Mouse (Mus musculus): ENCODE measurements around the gene Nrip1. TPM values are rescaled to one million over a fixed set of nuclear protein-coding genes. Genes with fewer than 3 reads are reported as not detected.

Gene Nrip1
- total RNA-seq, 1 experiment: 11.8 TPM

- Histone ChIP-seq H3K4me1 (ENCODE audit: control insufficient read depth in 2 of 2, insufficient read depth in 2 of 2, low read length in 2 of 2, poor library complexity in 1 of 2) (no peaks in the 10 kb centered on the region), H3K4me3 (ENCODE audit: insufficient read depth in 1 of 2, low read depth in 1 of 2, low read length in 2 of 2, poor library complexity in 1 of 2, severe bottlenecking in 1 of 2) (no peak overlapping the region), H3K9ac (ENCODE audit: insufficient read depth, low read depth, low read length, poor library complexity, severe bottlenecking) (no peak overlapping the region), H3K36me3 (ENCODE audit: control insufficient read depth, insufficient read depth, low read length, poor library complexity, severe bottlenecking) (no peaks in the 10 kb centered on the region), H3K9me3 (ENCODE audit: control insufficient read depth, insufficient read depth, low read depth, low read length) (no peaks in the 10 kb centered on the region), H3K27ac (ENCODE audit: insufficient read depth, low read depth, low read length, poor library complexity, severe bottlenecking) (no peak overlapping the region)
- DNase-seq (ENCODE audit: low read depth, low spot score): no peak
- in situ Hi-C loops (cut with MboI; ENCODE audit: low sequenced_read_pairs in 2 of 2, unreplicated experiment in 2 of 2): no loop called here
- TF ChIP-seq HCFC1 (IDR thresholded peaks at IDR 0.05; ENCODE audit: borderline replicate concordance, insufficient read depth, low read length) (no peak), MAFK (IDR thresholded peaks at IDR 0.05; ENCODE audit: insufficient read depth, low read depth, low read length) (no peak), ZNF384 (IDR thresholded peaks at IDR 0.05; ENCODE audit: low read depth, low read length) (no peak), CHD2 (IDR thresholded peaks at IDR 0.05; ENCODE audit: low read depth, low read length) (no peak), ZC3H11A (IDR thresholded peaks at IDR 0.05; ENCODE audit: borderline replicate concordance, low read depth, low read length) (no peak)
These were observed 130.8 kb downstream of the Nrip1 start for GRCm38 (mm10) chr16:76242850-76243249.

DNA sequence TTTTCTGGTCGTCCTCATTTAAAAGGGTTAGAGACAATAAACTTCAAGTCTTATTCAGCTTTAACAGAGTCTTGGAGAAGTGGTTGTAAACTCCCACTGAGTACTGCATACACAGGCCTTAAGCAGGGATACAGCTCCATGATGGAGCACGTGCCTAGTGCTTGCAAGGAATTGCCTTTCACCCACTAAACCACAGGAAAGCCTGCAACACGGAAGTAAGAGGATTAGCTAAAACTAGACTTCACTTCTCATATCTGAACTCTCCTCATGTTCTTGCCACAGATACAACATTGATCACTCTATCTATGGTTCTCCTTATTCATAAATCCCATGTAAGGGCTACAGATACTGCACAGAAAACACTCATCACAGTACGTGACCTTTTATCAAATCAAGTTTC, 132.4 kb downstream of the Nrip1 start:
- Histone ChIP-seq H3K9ac (ENCODE audit: insufficient read depth, low read depth, low read length, poor library complexity, severe bottlenecking) (no peak overlapping the region), H3K36me3 (ENCODE audit: control insufficient read depth, insufficient read depth, low read length, poor library complexity, severe bottlenecking) (no peaks in the 10 kb centered on the region), H3K4me3 (ENCODE audit: insufficient read depth in 1 of 2, low read depth in 1 of 2, low read length in 2 of 2, poor library complexity in 1 of 2, severe bottlenecking in 1 of 2) (no peak overlapping the region), H3K27ac (ENCODE audit: insufficient read depth, low read depth, low read length, poor library complexity, severe bottlenecking) (no peak overlapping the region), H3K4me1 (ENCODE audit: control insufficient read depth in 2 of 2, insufficient read depth in 2 of 2, low read length in 2 of 2, poor library complexity in 1 of 2) (no peaks in the 10 kb centered on the region), H3K9me3 (ENCODE audit: control insufficient read depth, insufficient read depth, low read depth, low read length) (no peaks in the 10 kb centered on the region)
- in situ Hi-C loops (cut with MboI; ENCODE audit: low sequenced_read_pairs in 2 of 2, unreplicated experiment in 2 of 2): no loop called here
- DNase-seq (ENCODE audit: low read depth, low spot score): no peak
- TF ChIP-seq MAFK (IDR thresholded peaks at IDR 0.05; ENCODE audit: insufficient read depth, low read depth, low read length) (no peak), ZNF384 (IDR thresholded peaks at IDR 0.05; ENCODE audit: low read depth, low read length) (no peak)

GRCm38 (mm10) chr16:76239353-76239752, 134.3 kb downstream of the Nrip1 start:
- DNase-seq (ENCODE audit: low read depth, low spot score): no peak
- H3K9ac ChIP-seq (ENCODE audit: insufficient read depth, low read depth, low read length, poor library complexity, severe bottlenecking): no peak overlapping the region
- in situ Hi-C loops (cut with MboI; ENCODE audit: low sequenced_read_pairs in 2 of 2, unreplicated experiment in 2 of 2): no loop called here

DNA sequence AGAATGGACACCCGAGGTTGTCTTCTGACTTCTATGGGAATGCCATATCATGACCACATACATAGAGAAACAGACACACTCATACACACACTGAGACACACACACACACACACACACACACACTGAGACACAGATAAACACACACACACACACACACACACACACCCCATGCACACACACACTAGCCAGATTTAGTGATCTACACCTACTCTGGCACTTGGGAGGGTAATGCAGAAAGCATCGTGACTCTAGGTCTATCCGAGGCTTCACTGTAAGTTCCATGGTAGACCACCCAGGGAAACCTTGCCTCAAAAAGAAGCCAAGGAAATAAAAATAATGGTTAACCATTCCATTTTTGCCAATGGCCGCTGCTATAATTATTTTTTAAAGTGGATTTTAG, 134.8 kb downstream of the Nrip1 start:
- TF ChIP-seq ZC3H11A (IDR thresholded peaks at IDR 0.05; ENCODE audit: borderline replicate concordance, low read depth, low read length): no peak
- no peak for TF ChIP-seq ZNF384 (IDR thresholded peaks at IDR 0.05; ENCODE audit: low read depth, low read length)
- TF ChIP-seq MAFK (IDR thresholded peaks at IDR 0.05; ENCODE audit: insufficient read depth, low read depth, low read length): no peak
- TF ChIP-seq CHD2 (IDR thresholded peaks at IDR 0.05; ENCODE audit: low read depth, low read length): no peak
- no peak for TF ChIP-seq HCFC1 (IDR thresholded peaks at IDR 0.05; ENCODE audit: borderline replicate concordance, insufficient read depth, low read length)
- Histone ChIP-seq H3K27ac (ENCODE audit: insufficient read depth, low read depth, low read length, poor library complexity, severe bottlenecking) (no peak overlapping the region), H3K36me3 (ENCODE audit: control insufficient read depth, insufficient read depth, low read length, poor library complexity, severe bottlenecking) (no peaks in the 10 kb centered on the region), H3K4me3 (ENCODE audit: insufficient read depth in 1 of 2, low read depth in 1 of 2, low read length in 2 of 2, poor library complexity in 1 of 2, severe bottlenecking in 1 of 2) (no peak overlapping the region), H3K9ac (ENCODE audit: insufficient read depth, low read depth, low read length, poor library complexity, severe bottlenecking) (no peak overlapping the region), H3K4me1 (ENCODE audit: control insufficient read depth in 2 of 2, insufficient read depth in 2 of 2, low read length in 2 of 2, poor library complexity in 1 of 2) (no peaks in the 10 kb centered on the region), H3K9me3 (ENCODE audit: control insufficient read depth, insufficient read depth, low read depth, low read length) (no peaks in the 10 kb centered on the region)
- in situ Hi-C loops (cut with MboI; ENCODE audit: low sequenced_read_pairs in 2 of 2, unreplicated experiment in 2 of 2): no loop called here
- DNase-seq (ENCODE audit: low read depth, low spot score): no peak

More at GRCm38 (mm10) chr16:76239353-76239752, 134.3 kb downstream of the Nrip1 start:
- Histone ChIP-seq H3K27ac (ENCODE audit: insufficient read depth, low read depth, low read length, poor library complexity, severe bottlenecking) (no peak overlapping the region), H3K36me3 (ENCODE audit: control insufficient read depth, insufficient read depth, low read length, poor library complexity, severe bottlenecking) (no peaks in the 10 kb centered on the region), H3K4me3 (ENCODE audit: insufficient read depth in 1 of 2, low read depth in 1 of 2, low read length in 2 of 2, poor library complexity in 1 of 2, severe bottlenecking in 1 of 2) (no peak overlapping the region), H3K9me3 (ENCODE audit: control insufficient read depth, insufficient read depth, low read depth, low read length) (no peaks in the 10 kb centered on the region), H3K4me1 (ENCODE audit: control insufficient read depth in 2 of 2, insufficient read depth in 2 of 2, low read length in 2 of 2, poor library complexity in 1 of 2) (no peaks in the 10 kb centered on the region)
- TF ChIP-seq ZNF384 (IDR thresholded peaks at IDR 0.05; ENCODE audit: low read depth, low read length) (no peak), MAFK (IDR thresholded peaks at IDR 0.05; ENCODE audit: insufficient read depth, low read depth, low read length) (no peak), CHD2 (IDR thresholded peaks at IDR 0.05; ENCODE audit: low read depth, low read length) (no peak), HCFC1 (IDR thresholded peaks at IDR 0.05; ENCODE audit: borderline replicate concordance, insufficient read depth, low read length) (no peak), ZC3H11A (IDR thresholded peaks at IDR 0.05; ENCODE audit: borderline replicate concordance, low read depth, low read length) (no peak)
